Mouse (Mus musculus): ENCODE data around the gene Fmn2.

DNA sequence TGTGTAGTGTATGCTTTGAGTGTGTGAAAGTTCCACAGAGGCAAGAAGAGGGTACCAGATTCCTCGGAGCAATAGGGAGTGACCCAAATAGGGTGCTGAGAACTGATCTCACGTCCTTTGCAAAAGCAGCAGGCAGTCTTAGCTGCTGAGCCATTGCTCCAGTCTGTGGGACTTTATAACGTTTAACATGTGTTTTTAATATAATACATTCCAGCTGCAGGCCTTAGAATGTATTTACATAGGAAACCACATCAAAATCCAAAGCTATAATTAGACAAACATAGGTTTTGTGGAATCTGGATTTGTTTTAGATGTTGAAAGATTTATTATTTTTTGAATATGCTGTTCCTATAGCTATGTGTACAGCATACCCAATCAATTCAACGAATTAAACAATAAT is 115.7 kb downstream of the Fmn2 start:
- TF ChIP-seq CTCF (IDR thresholded peaks at IDR 0.05; ENCODE audit: borderline replicate concordance, insufficient read depth, low read depth, low read length) = no peak
- no peak for TF ChIP-seq POLR2A (IDR thresholded peaks at IDR 0.05; ENCODE audit: borderline replicate concordance, insufficient read depth, low read length)
